Mouse (Mus musculus): ENCODE results near the gene Crtc1.

DNA sequence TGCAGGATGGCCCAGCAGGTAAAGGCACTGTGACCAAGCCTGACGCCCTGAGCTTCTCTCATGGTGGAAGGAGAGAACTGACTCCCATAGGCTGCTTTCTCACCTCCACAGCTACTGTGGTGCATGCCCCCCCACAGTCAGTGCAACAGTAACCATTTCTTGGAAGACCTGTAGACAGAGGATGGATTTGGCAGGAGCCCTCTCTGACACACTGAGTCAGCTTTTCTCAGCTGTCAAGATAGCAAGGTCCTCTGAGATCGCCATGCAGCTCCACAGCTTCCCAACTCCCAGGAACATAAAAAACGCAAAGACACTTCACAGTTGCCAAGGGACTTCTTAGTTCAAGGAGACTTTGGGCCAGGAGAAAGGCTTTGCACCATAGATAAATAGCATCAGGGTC, 19.1 kb upstream of the Crtc1 start:
- TF ChIP-seq KAT2A (conservative IDR thresholded peaks at IDR 0.05; ENCODE audit: low read depth, low read length) (no peak), CTCF (IDR thresholded peaks at IDR 0.05 in 2 of 3, conservative IDR thresholded peaks at IDR 0.05 in 1 of 3; ENCODE audit: control insufficient read depth in 1 of 3, insufficient read depth in 1 of 3, low read depth in 2 of 3, low read length in 3 of 3, poor library complexity in 1 of 3, severe bottlenecking in 1 of 3) (no peak), USF1 (IDR thresholded peaks at IDR 0.05; ENCODE audit: low read depth, low read length) (no peak), EP300 (IDR thresholded peaks at IDR 0.05; ENCODE audit: low read depth in 1 of 2, low read length in 2 of 2) (no peak)
